In the genomic region with DNA sequence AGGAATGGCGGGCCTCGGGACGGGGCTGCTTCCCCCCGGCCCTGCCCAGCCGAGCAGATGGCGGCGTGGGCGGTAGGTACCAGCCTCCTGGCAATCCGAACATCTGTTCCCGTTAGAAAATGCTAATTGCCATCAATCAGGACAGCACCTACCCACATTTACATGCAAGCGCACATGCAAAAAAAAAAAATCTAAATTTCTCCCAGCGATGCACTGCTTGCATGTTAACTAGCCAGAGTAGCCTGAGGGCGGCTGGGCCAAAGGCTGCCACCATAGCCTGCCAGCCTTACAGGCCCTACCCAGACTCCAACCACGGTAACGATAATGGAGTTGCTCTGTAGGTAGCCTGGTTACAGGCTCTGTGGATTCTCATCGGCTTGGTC, we compare ENCODE assay signal across 10 mouse cellular contexts.
A peak's percentile ranks its signal among the peaks of the same experiment; 100 is the strongest.
DNase-seq lines count a peak whose midpoint lies in the region; ATAC-seq lines count a peak whose summit lies in the region.
"Had no signal": no experiment of that assay in that cellular context is flagged by ENCODE, and none has a peak within 500 bp of the region (broad histone marks: within the 10 kb centered on the region; RNA-seq: fewer than 3 reads in every experiment).

No protein-coding gene starts in this region.

- H3K4me3 ChIP-seq in hindbrain, embryonic 11.5 days (ENCODE audit: low read depth, low read length): no peak overlapping the region
- H3K4me3 ChIP-seq: liver, embryonic 13.5 days had no signal

- intact Hi-C loops in left cerebral cortex, postnatal 14 days (cut with DNase I): loop anchor here (5.0 to 10.0 kb wide), 2 partner anchors 36 to 111 kb away; no protein-coding TSS in a partner anchor

- 54% methylated on average over 16 of the region's 16 CpGs for WGBS in hindbrain, embryonic 11.5 days

- no peak overlapping the region for H3K9ac ChIP-seq in hindbrain, embryonic 11.5 days (ENCODE audit: low read depth, low read length)
- H3K9ac ChIP-seq: liver, embryonic 13.5 days had no signal

- no peaks in the 10 kb centered on the region for H3K9me3 ChIP-seq in hindbrain, embryonic 11.5 days (ENCODE audit: control insufficient read depth, low read length)
- H3K9me3 ChIP-seq: liver, embryonic 13.5 days had no signal

- peaks cover 15% of the 10 kb centered on the region for H3K4me1 ChIP-seq in hindbrain, embryonic 11.5 days (replicated peaks; ENCODE audit: control insufficient read depth, insufficient read depth, low read length)
- H3K4me1 ChIP-seq: liver, embryonic 13.5 days had no signal

- H3K4me2 ChIP-seq in hindbrain, embryonic 11.5 days (replicated peaks; ENCODE audit: low read depth, low read length): no peak overlapping the region
- H3K4me2 ChIP-seq: liver, embryonic 13.5 days had no signal

- H3K36me3 ChIP-seq in hindbrain, embryonic 11.5 days (ENCODE audit: control insufficient read depth, insufficient read depth, low read length): no peaks in the 10 kb centered on the region
- H3K36me3 ChIP-seq: liver, embryonic 13.5 days had no signal

- H3K27ac ChIP-seq in hindbrain, embryonic 11.5 days (ENCODE audit: low read depth, low read length): peak overlapping the region; percentile 91
- H3K27ac ChIP-seq: liver, embryonic 13.5 days had no signal

- peak; percentile 48 for DNase-seq in cerebellum, adult 11 months
- DNase-seq in hindbrain, embryonic 11.5 days (ENCODE audit: low spot score): peak; percentile 51
- DNase-seq in left cerebral cortex, postnatal 14 days (ENCODE audit: low spot score in 2 of 2): peak; percentile 85 to 88
- DNase-seq in right cerebral cortex, postnatal 36 days (ENCODE audit: low spot score in 2 of 2): peak; percentile 84 to 86
- DNase-seq in gastrocnemius, adult 8-10 months (ENCODE audit: low spot score in 2 of 2): no peak
- no peak for DNase-seq in kidney, adult 18-20 months
- DNase-seq: liver, embryonic 13.5 days; spleen, adult 18-20 months had no signal

- H3K27me3 ChIP-seq in hindbrain, embryonic 11.5 days (ENCODE audit: control insufficient read depth, insufficient read depth, low read length): no peaks in the 10 kb centered on the region
- H3K27me3 ChIP-seq: liver, embryonic 13.5 days had no signal

- ATAC-seq in cerebellum, adult (ENCODE audit: insufficient number of reproducible peaks, low FRiP score, low TSS enrichment): no peak
- ATAC-seq in hindbrain, embryonic 11.5 days (ENCODE audit: low FRiP score): peak; percentile 60; the same call in 1 of the 2 replicates
- no peak for ATAC-seq in megakaryocyte, adult 5-6 weeks (ENCODE audit: poor library complexity, severe bottlenecking)

Comparison
In these comparisons a context has a peak if more than half of its experiments do, and no peak if none do; other contexts are left out.
1. DNase-seq: peak in cerebellum, adult 11 months (single experiment), hindbrain, embryonic 11.5 days (single experiment), left cerebral cortex, postnatal 14 days (2 of 2) and right cerebral cortex, postnatal 36 days (2 of 2); none in gastrocnemius, adult 8-10 months (0 of 2) and kidney, adult 18-20 months (single experiment).